Mouse (Mus musculus) spleen, adult 18-20 months (tissue): Measurements from ENCODE around the gene Suco.
A peak's percentile ranks its signal among the peaks of the same experiment; 100 is the strongest.

Experiments used
- DNase-seq, 2 experiments: peaks; one replicate each; pipeline ENCODE4 v3.0.0; 2022; ENCODE audit warnings: mixed read lengths in 2 of 2

Suco gene

DNA sequence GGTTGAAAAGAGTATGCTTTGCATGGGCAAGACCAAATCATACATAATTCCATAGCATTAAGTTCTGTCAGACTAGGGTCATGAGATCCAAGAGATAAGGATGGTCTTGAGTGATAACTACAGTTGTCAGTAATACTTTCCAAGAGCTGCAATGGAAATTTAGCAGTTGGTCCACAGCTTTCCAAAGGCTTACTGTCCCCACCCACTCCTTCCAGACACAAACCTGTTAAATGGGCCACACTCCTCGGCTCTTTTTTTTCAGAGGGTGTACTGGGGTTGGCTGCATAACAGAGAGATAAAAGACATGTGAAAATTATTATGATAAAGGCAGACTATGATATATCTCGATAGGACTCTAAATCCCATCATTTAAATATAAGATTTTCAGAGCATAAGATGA, 93.8 kb downstream of the Suco start:
- DNase-seq, result no peak

DNA sequence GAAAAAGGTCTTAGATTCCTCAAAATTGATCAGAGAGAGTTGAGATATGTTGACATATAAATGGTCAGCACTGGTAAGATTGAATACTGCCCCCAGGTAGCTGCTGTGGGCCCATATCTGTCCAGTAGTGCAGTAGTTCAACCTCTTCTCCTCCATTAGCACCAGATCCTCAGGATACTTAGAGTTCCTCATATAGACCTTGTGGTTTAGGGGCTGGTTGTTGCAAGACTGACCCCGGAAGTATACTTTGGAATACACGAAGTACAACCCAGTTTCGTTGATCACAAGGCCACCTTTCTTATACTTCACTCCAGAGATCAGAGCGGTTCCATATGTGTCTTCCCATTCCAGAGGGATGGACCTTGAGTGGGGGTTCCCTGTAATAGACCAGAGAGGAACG, 94.9 kb downstream of the Suco start:
- no peak for DNase-seq

DNA sequence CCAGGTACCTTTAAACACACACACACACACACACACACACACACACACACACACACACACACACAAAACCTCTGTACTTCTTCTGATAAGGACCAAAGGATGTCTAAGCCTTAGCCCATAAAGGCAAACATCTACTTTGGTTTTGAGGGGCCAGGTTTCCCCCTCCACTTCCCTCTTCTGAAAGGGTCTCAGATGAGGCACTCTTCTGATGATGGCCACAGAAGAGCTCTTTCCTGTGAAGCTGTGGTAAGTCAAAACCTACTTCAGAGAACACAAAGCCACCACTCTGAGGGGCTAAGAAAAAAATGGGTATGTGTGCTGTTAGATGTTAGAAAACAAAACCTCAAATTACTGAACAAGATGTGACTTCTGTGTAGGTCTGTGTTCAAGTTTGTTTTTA, 97.4 kb downstream of the Suco start:
- DNase-seq, result no peak

DNA sequence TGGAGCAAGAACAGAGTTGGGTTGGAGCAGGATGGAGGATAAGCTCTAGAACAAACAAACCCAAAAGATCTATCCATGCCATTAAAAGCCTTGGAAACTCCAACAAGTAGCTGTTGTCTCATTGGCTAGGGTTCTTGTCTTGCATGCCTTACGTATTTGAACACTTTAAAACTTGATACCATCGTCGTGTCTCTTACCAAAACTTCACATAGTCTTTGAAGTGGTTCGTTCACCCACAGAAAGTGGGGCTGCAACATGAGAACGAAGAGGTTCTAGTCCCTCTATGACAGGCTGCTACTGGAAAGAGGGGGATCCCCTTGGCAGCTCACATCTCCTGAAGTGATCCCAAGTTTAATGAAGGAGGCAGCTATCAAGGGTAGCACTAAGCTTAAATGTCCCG, 101.3 kb downstream of the Suco start:
- no peak for DNase-seq

DNA sequence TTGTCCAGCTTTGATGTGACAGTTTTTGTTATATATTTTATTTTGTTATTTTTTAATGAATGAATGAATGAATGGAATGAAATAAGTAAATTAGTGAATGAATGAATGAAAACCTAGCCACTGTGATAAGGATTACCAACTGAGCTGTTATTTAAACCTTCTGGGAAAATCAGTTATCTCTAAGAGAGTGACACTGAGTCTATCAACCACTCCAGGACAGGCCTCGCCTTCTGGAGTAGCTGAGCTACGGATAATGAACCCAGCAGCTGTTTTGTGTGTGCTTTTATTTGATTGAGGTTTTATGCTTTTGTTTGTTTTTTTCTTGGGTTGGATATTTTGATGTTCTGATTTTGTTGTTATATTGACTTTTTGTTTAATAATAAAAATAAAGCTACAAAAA, 105.2 kb downstream of the Suco start:
- no peak for DNase-seq

DNA sequence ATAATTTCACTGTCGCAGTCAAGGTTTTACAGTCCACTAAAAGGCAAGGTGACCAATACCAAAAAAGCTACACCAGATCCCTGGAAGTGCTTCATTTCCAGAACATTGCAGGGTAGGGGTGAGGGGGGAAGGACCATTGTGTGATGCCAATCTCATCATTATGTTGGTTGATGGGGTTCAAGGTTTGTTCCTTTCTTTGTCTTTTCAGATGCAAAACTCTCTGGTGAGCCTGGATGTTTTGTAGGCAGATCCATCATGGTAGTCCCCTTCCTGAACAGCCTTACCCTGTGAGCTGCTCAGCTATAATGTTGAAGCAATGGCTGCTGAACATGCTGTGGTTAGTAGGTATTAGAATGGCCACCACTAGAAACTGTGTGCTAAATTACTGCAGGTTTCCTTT, 107.2 kb downstream of the Suco start:
- DNase-seq, result no peak

DNA sequence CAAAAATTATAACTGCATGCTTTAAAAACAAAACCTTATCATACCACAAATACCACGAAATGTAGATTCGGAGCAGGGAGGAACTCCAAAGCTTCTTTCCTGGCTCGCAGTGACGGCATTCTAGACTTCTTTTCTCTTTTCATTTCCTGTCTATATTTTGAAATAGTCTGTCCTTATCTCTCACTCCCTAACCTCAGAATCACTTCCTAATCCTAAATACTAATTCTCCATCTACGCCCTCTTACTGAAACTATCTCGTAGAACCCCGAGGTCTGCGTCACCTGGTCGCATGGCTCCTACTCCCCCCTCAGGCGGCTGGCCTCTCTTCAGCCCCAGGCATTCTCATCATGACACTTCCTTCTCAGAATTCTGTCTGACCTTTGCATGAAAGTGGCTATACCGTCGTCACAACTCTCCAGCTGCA, 109.4 kb downstream of the Suco start:
- peak in 1 of 2 experiments; percentile 38 for DNase-seq

DNA sequence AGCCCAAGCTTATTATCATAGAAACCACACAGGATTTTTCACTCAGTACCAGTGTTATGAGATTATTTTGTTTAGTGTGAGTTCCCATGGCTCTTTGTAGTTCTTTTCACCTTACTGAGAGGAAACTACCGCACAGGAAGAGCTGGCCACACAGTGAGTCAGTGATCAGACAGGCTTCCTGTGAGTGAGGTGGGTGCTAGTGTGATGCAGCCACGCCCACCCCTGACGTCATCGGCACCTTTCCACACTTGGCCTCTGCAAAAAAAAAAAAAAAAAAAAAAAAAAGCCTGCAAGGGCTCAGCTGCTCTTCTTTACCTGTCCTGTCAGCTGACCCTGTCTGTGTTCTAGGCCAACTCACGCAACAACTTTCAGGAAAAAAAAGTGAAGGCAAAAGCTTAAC, 109.8 kb downstream of the Suco start:
- peak; percentile 87 to 92 for DNase-seq
